Mouse (Mus musculus): Measurements from ENCODE around the gene Phf6. TPM values are rescaled to one million over a fixed set of nuclear protein-coding genes. Genes with fewer than 3 reads are reported as not detected.
"Not testable (repeated sequence)": the region's sequence is repeated elsewhere in the genome, so short reads cannot be mapped to it uniquely, and the experiment has no call there.

The Phf6 gene
- polyA plus RNA-seq, 1 experiment from 2014 or later = 71.5 TPM

DNA sequence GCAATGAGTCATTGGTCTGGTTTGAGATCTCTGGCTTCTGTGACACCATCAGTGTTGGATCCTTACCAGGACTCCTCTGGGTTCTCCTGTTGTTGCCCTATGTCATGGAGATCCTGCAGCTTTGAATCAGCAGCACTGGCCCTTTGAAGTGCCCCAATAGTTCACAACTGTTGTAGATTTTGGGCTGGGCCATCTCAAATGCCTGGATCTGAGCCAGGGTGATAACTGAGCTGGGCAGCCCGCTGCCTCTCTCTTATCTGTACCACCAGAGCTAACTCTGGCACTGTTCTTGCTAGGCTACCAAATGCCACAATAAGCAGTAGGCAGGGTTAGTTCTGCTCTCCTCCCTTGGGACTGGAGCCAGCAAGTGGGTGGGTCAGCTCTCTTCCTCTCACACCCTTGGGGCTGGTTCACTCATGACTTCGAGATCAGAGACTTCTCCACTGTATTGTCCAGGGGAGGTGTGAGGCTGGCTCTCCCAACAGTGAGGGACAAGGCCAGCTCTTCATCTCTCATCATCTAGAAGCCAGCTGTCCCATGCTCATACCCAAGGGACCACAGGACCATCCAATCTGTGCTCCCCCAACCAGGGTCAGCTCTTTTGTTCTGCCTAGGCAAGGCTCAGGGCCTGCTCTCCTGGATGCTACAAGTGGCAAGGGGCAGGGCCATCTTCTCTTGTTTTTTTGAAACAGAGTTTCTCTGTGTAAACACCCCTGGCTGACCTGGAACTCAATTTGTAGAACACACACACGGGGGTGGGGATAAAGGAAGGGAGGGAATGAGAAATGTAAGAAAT, 59.3 kb downstream of the Phf6 start:
- ATAC-seq (ENCODE audit: low read depth) = no peak

DNA sequence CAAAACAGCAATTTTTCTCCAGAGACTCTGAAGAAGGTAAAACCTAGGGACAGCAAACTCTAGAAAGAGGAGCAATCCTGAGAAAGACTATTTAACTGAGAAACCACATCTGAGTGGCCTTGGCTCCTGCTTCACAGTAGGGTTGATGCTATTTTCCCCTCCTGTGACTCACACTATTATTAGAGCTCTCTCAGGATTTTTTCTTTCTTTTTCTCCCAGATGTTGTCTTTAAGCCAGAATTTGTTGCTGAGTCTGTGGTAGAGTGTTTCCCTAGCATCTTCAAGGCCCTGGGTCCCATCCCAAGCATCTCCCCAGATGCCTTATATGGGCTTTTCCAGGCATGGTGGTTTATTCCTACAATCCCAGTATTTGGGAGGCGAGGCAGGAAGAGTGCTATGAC, 60.1 kb downstream of the Phf6 start:
- H3K9me3 ChIP-seq (ENCODE audit: control insufficient read depth, low read length) = no peaks in the 10 kb centered on the region
- 65% methylated on average over 1 of the region's 1 CpGs for WGBS
- no peak for ATAC-seq (ENCODE audit: low read depth)

More for the DNA sequence above, 59.3 kb downstream of the Phf6 start:
- no peaks in the 10 kb centered on the region for H3K9me3 ChIP-seq (ENCODE audit: control insufficient read depth, low read length)
- 66% methylated on average over 3 of the region's 3 CpGs for WGBS
- no peak overlapping the region for H3K4me2 ChIP-seq (ENCODE audit: low read depth, low read length)
- no peaks in the 10 kb centered on the region for H3K27me3 ChIP-seq (ENCODE audit: control insufficient read depth, insufficient read depth, low read length)
- H3K4me3 ChIP-seq (ENCODE audit: low read depth, low read length) = no peak overlapping the region
- H3K4me1 ChIP-seq (ENCODE audit: control insufficient read depth, insufficient read depth, low read length) = no peaks in the 10 kb centered on the region
- H3K9ac ChIP-seq (replicated peaks; ENCODE audit: low read depth, low read length) = no peak overlapping the region
- H3K36me3 ChIP-seq (ENCODE audit: control insufficient read depth, insufficient read depth, low read length) = no peaks in the 10 kb centered on the region
- no peak overlapping the region for H3K27ac ChIP-seq (ENCODE audit: low read depth, low read length)

DNA sequence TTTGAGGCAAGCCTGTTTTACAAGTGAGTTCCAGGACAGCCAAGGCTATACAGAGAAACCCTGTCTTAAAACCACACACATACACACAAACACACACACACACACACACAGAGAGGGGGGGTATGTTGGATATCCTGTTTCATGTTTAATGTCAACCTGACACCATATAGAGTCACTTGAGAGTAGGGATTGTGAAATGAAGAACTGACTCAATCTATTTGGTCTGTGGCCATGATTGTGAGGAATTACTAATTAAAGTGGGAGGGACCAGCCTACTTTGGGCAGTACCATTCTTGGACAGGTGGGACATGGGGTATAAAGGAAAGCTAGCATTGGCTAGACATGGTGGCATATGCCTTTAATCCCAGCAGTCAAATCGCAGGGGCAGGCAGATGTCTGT, 60.6 kb downstream of the Phf6 start:
- no peak for ATAC-seq (ENCODE audit: low read depth)
- no peaks in the 10 kb centered on the region for H3K27me3 ChIP-seq (ENCODE audit: control insufficient read depth, insufficient read depth, low read length)
- no peak overlapping the region for H3K27ac ChIP-seq (ENCODE audit: low read depth, low read length)
- H3K4me3 ChIP-seq (ENCODE audit: low read depth, low read length) = no peak overlapping the region
- WGBS = 89% methylated on average over 1 of the region's 1 CpGs
- H3K9me3 ChIP-seq (ENCODE audit: control insufficient read depth, low read length) = no peaks in the 10 kb centered on the region
- no peak overlapping the region for H3K9ac ChIP-seq (replicated peaks; ENCODE audit: low read depth, low read length)
- H3K36me3 ChIP-seq (ENCODE audit: control insufficient read depth, insufficient read depth, low read length) = no peaks in the 10 kb centered on the region
- H3K4me1 ChIP-seq (ENCODE audit: control insufficient read depth, insufficient read depth, low read length) = no peaks in the 10 kb centered on the region
- H3K4me2 ChIP-seq (ENCODE audit: low read depth, low read length) = no peak overlapping the region

More for the DNA sequence above, 60.1 kb downstream of the Phf6 start:
- no peaks in the 10 kb centered on the region for H3K27me3 ChIP-seq (ENCODE audit: control insufficient read depth, insufficient read depth, low read length)
- H3K27ac ChIP-seq (ENCODE audit: low read depth, low read length) = no peak overlapping the region
- H3K4me1 ChIP-seq (ENCODE audit: control insufficient read depth, insufficient read depth, low read length) = no peaks in the 10 kb centered on the region
- H3K9ac ChIP-seq (replicated peaks; ENCODE audit: low read depth, low read length) = no peak overlapping the region
- H3K4me2 ChIP-seq (ENCODE audit: low read depth, low read length) = no peak overlapping the region
- H3K36me3 ChIP-seq (ENCODE audit: control insufficient read depth, insufficient read depth, low read length) = no peaks in the 10 kb centered on the region
- no peak overlapping the region for H3K4me3 ChIP-seq (ENCODE audit: low read depth, low read length)

DNA sequence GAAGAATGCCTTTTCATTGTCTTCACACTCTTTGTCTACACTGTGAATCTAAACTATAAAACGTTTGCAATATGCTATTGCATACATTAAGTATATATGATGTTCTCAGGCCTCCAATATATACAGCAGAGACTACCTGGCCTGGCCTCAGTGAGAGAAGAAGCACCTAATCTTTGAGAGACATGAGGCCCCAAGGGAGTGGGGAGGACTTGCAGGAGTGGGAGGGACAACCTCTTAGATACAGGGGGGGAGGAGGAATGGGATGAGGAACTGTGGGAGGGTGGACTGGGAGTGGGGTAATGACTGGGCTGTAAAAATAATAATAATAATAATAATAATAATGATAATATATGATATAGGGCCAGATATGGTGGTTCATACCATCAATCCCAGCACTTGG, 66.5 kb downstream of the Phf6 start:
- Histone ChIP-seq H3K9ac (replicated peaks; ENCODE audit: low read depth, low read length) (no peak overlapping the region), H3K4me3 (ENCODE audit: low read depth, low read length) (no peak overlapping the region), H3K36me3 (ENCODE audit: control insufficient read depth, insufficient read depth, low read length) (no peaks in the 10 kb centered on the region), H3K27me3 (ENCODE audit: control insufficient read depth, insufficient read depth, low read length) (no peaks in the 10 kb centered on the region), H3K9me3 (ENCODE audit: control insufficient read depth, low read length) (no peaks in the 10 kb centered on the region), H3K4me1 (ENCODE audit: control insufficient read depth, insufficient read depth, low read length) (no peaks in the 10 kb centered on the region), H3K4me2 (ENCODE audit: low read depth, low read length) (no peak overlapping the region), H3K27ac (ENCODE audit: low read depth, low read length) (no peak overlapping the region)
- no peak for ATAC-seq (ENCODE audit: low read depth)
- WGBS = 70% methylated on average over 1 of the region's 1 CpGs

DNA sequence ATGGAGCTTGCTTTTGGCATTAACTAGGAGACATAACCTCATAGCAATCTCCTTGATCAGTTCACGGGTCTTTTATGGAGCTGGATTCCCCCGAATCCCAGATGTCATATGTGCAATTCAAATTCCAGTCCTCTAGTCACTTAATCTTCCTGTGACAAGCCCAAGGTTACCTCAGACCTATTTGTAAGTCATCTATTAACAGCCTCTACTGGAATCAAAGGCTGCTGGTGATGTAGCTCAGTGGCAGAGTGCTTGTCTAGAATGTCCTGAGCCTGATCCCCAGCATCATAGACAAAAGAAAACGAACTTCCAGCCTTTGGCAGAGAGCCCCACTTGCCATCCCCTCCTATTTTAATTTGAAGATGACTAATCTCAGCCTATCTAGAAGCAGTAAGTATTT, 69.3 kb downstream of the Phf6 start:
- Histone ChIP-seq H3K27me3 (ENCODE audit: control insufficient read depth, insufficient read depth, low read length) (no peaks in the 10 kb centered on the region), H3K36me3 (ENCODE audit: control insufficient read depth, insufficient read depth, low read length) (no peaks in the 10 kb centered on the region), H3K27ac (ENCODE audit: low read depth, low read length) (no peak overlapping the region), H3K4me2 (ENCODE audit: low read depth, low read length) (no peak overlapping the region), H3K9me3 (ENCODE audit: control insufficient read depth, low read length) (no peaks in the 10 kb centered on the region), H3K4me1 (ENCODE audit: control insufficient read depth, insufficient read depth, low read length) (no peaks in the 10 kb centered on the region), H3K9ac (replicated peaks; ENCODE audit: low read depth, low read length) (no peak overlapping the region), H3K4me3 (ENCODE audit: low read depth, low read length) (no peak overlapping the region)
- no peak for ATAC-seq (ENCODE audit: low read depth)
- 80% methylated on average over 3 of the region's 3 CpGs for WGBS

GRCm38 (mm10) chrX:52987905-52988783, 76.1 kb downstream of the Phf6 start, which contains the start of gene Hprt:
Hprt (plus strand) TSS chrX:52988137.
- peak within 1 kb of the TSS; percentile 58 for H3K4me3 ChIP-seq (ENCODE audit: low read depth, low read length)
- no peaks in the 10 kb centered on the region for H3K27me3 ChIP-seq (ENCODE audit: control insufficient read depth, insufficient read depth, low read length)
- ATAC-seq (ENCODE audit: low read depth) = peak; percentile 97
- peak within 1 kb of the TSS; percentile 90 for H3K27ac ChIP-seq (ENCODE audit: low read depth, low read length)
- H3K4me2 ChIP-seq (ENCODE audit: low read depth, low read length) = peak within 1 kb of the TSS; percentile 45
- H3K9me3 ChIP-seq (ENCODE audit: control insufficient read depth, low read length) = no peaks in the 10 kb centered on the region
- 10% methylated on average over 45 of the region's 72 CpGs for WGBS
- no peaks in the 10 kb centered on the region for H3K4me1 ChIP-seq (ENCODE audit: control insufficient read depth, insufficient read depth, low read length)
- H3K36me3 ChIP-seq (ENCODE audit: control insufficient read depth, insufficient read depth, low read length) = no peaks in the 10 kb centered on the region
- peak within 1 kb of the TSS; percentile 74 for H3K9ac ChIP-seq (replicated peaks; ENCODE audit: low read depth, low read length)

- H3K36me3 ChIP-seq (ENCODE audit: control insufficient read depth, insufficient read depth, low read length); ATAC-seq (ENCODE audit: low read depth); H3K9ac ChIP-seq (replicated peaks; ENCODE audit: low read depth, low read length); H3K27ac ChIP-seq (ENCODE audit: low read depth, low read length); H3K9me3 ChIP-seq (ENCODE audit: control insufficient read depth, low read length); H3K4me3 ChIP-seq (ENCODE audit: low read depth, low read length); H3K4me1 ChIP-seq (ENCODE audit: control insufficient read depth, insufficient read depth, low read length); H3K4me2 ChIP-seq (ENCODE audit: low read depth, low read length); H3K27me3 ChIP-seq (ENCODE audit: control insufficient read depth, insufficient read depth, low read length): not testable (repeated sequence)
- 90% methylated on average over 5 of the region's 5 CpGs for WGBS
Observed at GRCm38 (mm10) chrX:52994726-52995125, 82.7 kb downstream of the Phf6 start.

DNA sequence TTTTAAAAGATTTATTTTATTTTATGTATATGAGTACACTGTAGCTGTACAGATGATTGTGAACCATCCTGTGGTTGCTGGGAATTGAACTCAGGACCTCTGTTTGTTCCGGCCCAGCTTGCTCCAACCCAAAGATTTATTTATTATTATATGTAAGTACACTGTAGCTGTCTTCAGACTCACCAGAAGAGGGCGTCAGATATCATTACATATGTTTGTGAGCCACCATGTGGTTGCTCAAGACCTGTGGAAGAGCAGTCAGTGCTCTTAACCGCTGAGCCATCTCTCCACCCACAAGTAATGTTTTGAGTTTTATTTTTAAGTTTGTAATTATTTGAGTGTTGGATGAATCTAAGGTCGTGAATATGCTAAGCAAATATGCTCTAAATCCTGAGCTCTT, 92.8 kb downstream of the Phf6 start:
- WGBS = 69% methylated on average over 4 of the region's 4 CpGs
- not testable (repeated sequence) for ATAC-seq (ENCODE audit: low read depth)

DNA sequence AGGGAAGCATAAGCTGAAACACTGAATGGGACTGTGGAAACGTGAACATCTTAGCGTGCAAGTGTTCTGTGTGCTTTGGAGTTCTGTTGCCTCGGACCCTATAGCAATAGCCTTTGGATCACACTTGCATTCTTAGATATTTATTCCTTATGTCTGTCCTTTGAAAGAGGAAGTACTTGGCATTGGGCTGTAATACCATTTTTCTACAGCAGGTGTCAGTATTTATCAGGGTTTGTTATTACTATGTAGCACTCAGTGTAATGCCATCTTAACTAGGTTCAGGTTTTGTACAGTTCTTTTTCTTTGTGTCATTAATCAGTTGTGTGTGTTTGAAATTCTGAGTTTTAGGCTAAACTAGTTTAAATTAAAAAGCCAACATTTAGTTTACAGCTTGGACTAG, 94.0 kb downstream of the Phf6 start:
- Histone ChIP-seq H3K4me1 (ENCODE audit: control insufficient read depth, insufficient read depth, low read length) (no peaks in the 10 kb centered on the region), H3K27ac (ENCODE audit: low read depth, low read length) (no peak overlapping the region), H3K4me2 (ENCODE audit: low read depth, low read length) (no peak overlapping the region), H3K9ac (replicated peaks; ENCODE audit: low read depth, low read length) (no peak overlapping the region), H3K4me3 (ENCODE audit: low read depth, low read length) (no peak overlapping the region), H3K27me3 (ENCODE audit: control insufficient read depth, insufficient read depth, low read length) (no peaks in the 10 kb centered on the region), H3K36me3 (ENCODE audit: control insufficient read depth, insufficient read depth, low read length) (no peaks in the 10 kb centered on the region), H3K9me3 (ENCODE audit: control insufficient read depth, low read length) (no peaks in the 10 kb centered on the region)
- WGBS = 67% methylated on average over 3 of the region's 3 CpGs
- no peak for ATAC-seq (ENCODE audit: low read depth)

More for the DNA sequence above, 92.8 kb downstream of the Phf6 start:
- H3K9ac ChIP-seq (replicated peaks; ENCODE audit: low read depth, low read length); H3K4me2 ChIP-seq (ENCODE audit: low read depth, low read length); H3K36me3 ChIP-seq (ENCODE audit: control insufficient read depth, insufficient read depth, low read length); H3K4me1 ChIP-seq (ENCODE audit: control insufficient read depth, insufficient read depth, low read length); H3K27me3 ChIP-seq (ENCODE audit: control insufficient read depth, insufficient read depth, low read length); H3K9me3 ChIP-seq (ENCODE audit: control insufficient read depth, low read length); H3K27ac ChIP-seq (ENCODE audit: low read depth, low read length); H3K4me3 ChIP-seq (ENCODE audit: low read depth, low read length): not testable (repeated sequence)

All from neural tube, embryonic 14.5 days (tissue).